Mouse (Mus musculus) bone marrow, adult 2 months (tissue): Measurements from ENCODE around the gene Ptpre.

ENCODE experiments used
- CTCF ChIP-seq: fragments of 200-500 bp; IDR thresholded peaks from 2 replicates; pipeline ENCODE4 v1.5.1; 2011; ENCODE audit warnings: low read length, control low read depth; ENCODE audit not compliant: control insufficient read depth, insufficient read depth
- POLR2A ChIP-seq: fragments of 200-500 bp; IDR thresholded peaks from 2 replicates; pipeline ENCODE4 v1.6.1; 2011; ENCODE audit warnings: low read depth, mild to moderate bottlenecking, control low read depth, low read length, borderline replicate concordance; ENCODE audit not compliant: control insufficient read depth

GRCm38 (mm10) chr7:135726707-135727106 lies 189.4 kb downstream of the Ptpre start:
- TF ChIP-seq CTCF: no peak
- TF ChIP-seq POLR2A: no peak
